Mouse (Mus musculus) lung, postnatal 10 days (tissue): ENCODE measurements around the gene Ecsit.
"Not testable (repeated sequence)": the region's sequence is repeated elsewhere in the genome, so short reads cannot be mapped to it uniquely, and the experiment has no call there.

Source experiments
- DNase-seq: peaks from one replicate; pipeline ENCODE4 v3.0.0; 2021

Gene Ecsit

GRCm38 (mm10) chr9:22089281-22089680 is 4.0 kb upstream of the Ecsit start:
- no peak for DNase-seq

GRCm38 (mm10) chr9:22087034-22087618 is 1.9 kb upstream of the Ecsit start:
- no peak for DNase-seq

GRCm38 (mm10) chr9:22086012-22086411 is 774 bp upstream of the Ecsit start:
- no peak for DNase-seq

GRCm38 (mm10) chr9:22084667-22085021 is 594 bp downstream of the Ecsit start:
- no peak for DNase-seq

- no peak for DNase-seq
Measured at GRCm38 (mm10) chr9:22076223-22076622, 9.0 kb downstream of the Ecsit start.

- not testable (repeated sequence) for DNase-seq
Measured at GRCm38 (mm10) chr9:22075778-22076177, 9.5 kb downstream of the Ecsit start.

GRCm38 (mm10) chr9:22072276-22072675 is 13.0 kb downstream of the Ecsit start:
- DNase-seq = peak; percentile 22

- peak; percentile 99 for DNase-seq
Measured at GRCm38 (mm10) chr9:22070791-22071573, 14.3 kb downstream of the Ecsit start, which contains the start of the genes Gm49318 and Zfp653. Gene Gm49318, minus strand, starts transcription at chr9:22071259. Gene Zfp653, minus strand, starts transcription at chr9:22071376.

- DNase-seq = no peak
Measured at GRCm38 (mm10) chr9:22069881-22070553, 15.2 kb downstream of the Ecsit start.

- no peak for DNase-seq
Measured at GRCm38 (mm10) chr9:22067195-22067594, 18.0 kb downstream of the Ecsit start.

GRCm38 (mm10) chr9:22066433-22066832 is 18.8 kb downstream of the Ecsit start:
- peak; percentile 78 for DNase-seq

GRCm38 (mm10) chr9:22065642-22066041 is 19.6 kb downstream of the Ecsit start:
- no peak for DNase-seq

GRCm38 (mm10) chr9:22064341-22064740 is 20.9 kb downstream of the Ecsit start:
- DNase-seq = no peak

- no peak for DNase-seq
Measured at GRCm38 (mm10) chr9:22061339-22061738, 23.9 kb downstream of the Ecsit start.

GRCm38 (mm10) chr9:22058011-22058424 is 27.2 kb downstream of the Ecsit start:
- no peak for DNase-seq

GRCm38 (mm10) chr9:22057031-22057517 is 28.2 kb downstream of the Ecsit start:
- DNase-seq = no peak

- DNase-seq = no peak
Measured at GRCm38 (mm10) chr9:22056303-22056910, 28.8 kb downstream of the Ecsit start.

- no peak for DNase-seq
Measured at GRCm38 (mm10) chr9:22055713-22056112, 29.5 kb downstream of the Ecsit start.

- peak; percentile 79 for DNase-seq
Measured at GRCm38 (mm10) chr9:22054411-22055076, 30.7 kb downstream of the Ecsit start.

GRCm38 (mm10) chr9:22053657-22054056 is 31.6 kb downstream of the Ecsit start:
- DNase-seq = no peak

GRCm38 (mm10) chr9:22051958-22052254 is 33.3 kb downstream of the Ecsit start, which contains the start of gene Elavl3:
Gene Elavl3, minus strand, starts transcription at chr9:22052023.
- no peak for DNase-seq

- DNase-seq = no peak
Measured at GRCm38 (mm10) chr9:22051161-22051957, 33.9 kb downstream of the Ecsit start.
